Mouse (Mus musculus) CH12.LX (cell line): ENCODE measurements at regions not wholly inside any gene's neighbourhood (a gene's known extent, or its start where the extent isn't known, plus 50 kb on each side); places are given as distances from the start of the nearest gene placed in this dataset.

Experiments
- DNase-seq: peaks from one replicate; pipeline ENCODE4 v3.0.0-alpha.2; 2013; ENCODE audit errors: extremely low read depth
- H3K27ac ChIP-seq: 2 replicates; pipeline ENCODE4 v1.5.1; 2012; ENCODE audit warnings: low read depth, mild to moderate bottlenecking, control low read depth, moderate library complexity; ENCODE audit not compliant: insufficient read depth
- H3K27me3 ChIP-seq: replicated peaks from 2 replicates; pipeline ENCODE3; 2012; ENCODE audit warnings: inconsistent platforms
- H3K36me3 ChIP-seq, 2 experiments: replicated peaks in 1 of 2; 2 replicates each; pipeline versions ENCODE3 to v1.6.1; 2012; ENCODE audit warnings: inconsistent platforms in 1 of 2, low read length in 1 of 2, mild to moderate bottlenecking in 1 of 2, mixed read lengths in 1 of 2, moderate library complexity in 1 of 2; ENCODE audit not compliant: control insufficient read depth in 1 of 2, insufficient read depth in 1 of 2
- H3K4me1 ChIP-seq, 2 experiments: 2 replicates each; pipeline ENCODE4 v1.6.1; 2012; ENCODE audit warnings: inconsistent platforms in 1 of 2, moderate library complexity in 1 of 2; ENCODE audit not compliant: insufficient read depth in 2 of 2, control insufficient read depth in 1 of 2
- H3K4me2 ChIP-seq: 2 replicates; pipeline ENCODE4 v1.6.1; 2012; ENCODE audit warnings: low read depth, mild to moderate bottlenecking, control low read depth; ENCODE audit not compliant: poor library complexity, insufficient read depth, severe bottlenecking
- H3K4me3 ChIP-seq, 3 experiments: fragments of 150-350 bp in 1 of 3; sonication (generic) in 1 of 3; replicated peaks in 1 of 3; 2 replicates each; pipeline versions ENCODE3 to v1.5.1; 2011 to 2012; ENCODE audit warnings: low read depth in 2 of 3, low read length in 2 of 3, mild to moderate bottlenecking in 2 of 3, moderate library complexity in 2 of 3, control low read depth in 1 of 3, improper control_type of control experiment in 1 of 3, inconsistent platforms in 1 of 3, mixed read lengths in 1 of 3; ENCODE audit not compliant: poor library complexity in 1 of 3
- H3K79me2 ChIP-seq: replicated peaks from 2 replicates; pipeline ENCODE4 v1.6.1; 2012; ENCODE audit warnings: mild to moderate bottlenecking, moderate library complexity; ENCODE audit not compliant: control insufficient read depth, poor library complexity, insufficient read depth, severe bottlenecking; ENCODE audit errors: extremely low read depth
- H3K9ac ChIP-seq: 2 replicates; pipeline ENCODE4 v1.6.1; 2012; ENCODE audit warnings: low read depth, mild to moderate bottlenecking, control low read depth, moderate library complexity; ENCODE audit not compliant: insufficient read depth
- H3K9me3 ChIP-seq: replicated peaks from 2 replicates; pipeline ENCODE3; 2012; ENCODE audit warnings: low read length, inconsistent platforms, mixed read lengths
- BHLHE40 ChIP-seq: IDR thresholded peaks from 2 replicates; pipeline ENCODE4 v1.6.1; 2011; ENCODE audit warnings: mild to moderate bottlenecking, low read depth, low read length, improper control_type of control experiment
- CHD1 ChIP-seq: IDR thresholded peaks from 2 replicates; pipeline ENCODE4 v1.6.1; 2012; ENCODE audit warnings: low read depth, low read length, improper control_type of control experiment, inconsistent platforms
- CHD2 ChIP-seq: IDR thresholded peaks from 2 replicates; pipeline ENCODE4 v1.6.1; 2011; ENCODE audit warnings: low read length, improper control_type of control experiment
- CTCF ChIP-seq, 2 experiments: IDR thresholded peaks in 1 of 2; conservative IDR thresholded peaks in 1 of 2; 2 replicates each; pipeline ENCODE4 v1.5.1; 2011 to 2012; ENCODE audit warnings: low read depth in 2 of 2, low read length in 2 of 2, improper control_type of control experiment in 1 of 2, inconsistent platforms in 1 of 2, mild to moderate bottlenecking in 1 of 2, moderate library complexity in 1 of 2
- E2F4 ChIP-seq: IDR thresholded peaks from 2 replicates; pipeline ENCODE4 v1.6.1; 2011; ENCODE audit warnings: low read depth, low read length, improper control_type of control experiment; ENCODE audit not compliant: insufficient replicate concordance
- ELF1 ChIP-seq: IDR thresholded peaks from 2 replicates; pipeline ENCODE4 v1.6.1; 2014; ENCODE audit warnings: low read depth, mild to moderate bottlenecking, inconsistent platforms, low read length, improper control_type of control experiment
- EP300 ChIP-seq: IDR thresholded peaks from 2 replicates; pipeline ENCODE4 v1.6.1; 2011; ENCODE audit warnings: low read length, improper control_type of control experiment
- ETS1 ChIP-seq: conservative IDR thresholded peaks from 2 replicates; pipeline ENCODE4 v1.6.1; 2012; ENCODE audit warnings: low read depth, mild to moderate bottlenecking, inconsistent platforms, low read length, improper control_type of control experiment, moderate library complexity
- GABPA ChIP-seq: IDR thresholded peaks from 2 replicates; pipeline ENCODE4 v1.6.1; 2012; ENCODE audit warnings: low read depth, low read length, improper control_type of control experiment, inconsistent platforms; ENCODE audit not compliant: insufficient replicate concordance
- HCFC1 ChIP-seq: IDR thresholded peaks from 2 replicates; pipeline ENCODE4 v1.6.1; 2012; ENCODE audit warnings: low read depth, mild to moderate bottlenecking, inconsistent platforms, low read length, improper control_type of control experiment
- IRF4 ChIP-seq: IDR thresholded peaks from 2 replicates; pipeline ENCODE4 v1.6.1; 2014; ENCODE audit warnings: low read depth, mild to moderate bottlenecking, inconsistent platforms, low read length, improper control_type of control experiment
- JUN ChIP-seq: IDR thresholded peaks from 2 replicates; pipeline ENCODE4 v1.6.1; 2011; ENCODE audit warnings: low read depth, mild to moderate bottlenecking, low read length, improper control_type of control experiment, moderate library complexity; ENCODE audit not compliant: insufficient read depth
- JUND ChIP-seq: conservative IDR thresholded peaks from 2 replicates; pipeline ENCODE4 v1.6.1; 2011; ENCODE audit warnings: low read depth, low read length, improper control_type of control experiment
- KAT2A ChIP-seq: IDR thresholded peaks from 2 replicates; pipeline ENCODE4 v1.6.1; 2012; ENCODE audit warnings: low read length, improper control_type of control experiment, inconsistent platforms; ENCODE audit not compliant: insufficient replicate concordance
- MAFK ChIP-seq: IDR thresholded peaks from 2 replicates; pipeline ENCODE4 v1.6.1; 2011; ENCODE audit warnings: low read length, improper control_type of control experiment; ENCODE audit not compliant: insufficient replicate concordance
- MAX ChIP-seq: IDR thresholded peaks from 2 replicates; pipeline ENCODE4 v1.6.1; 2011; ENCODE audit warnings: low read length, improper control_type of control experiment
- MAZ ChIP-seq: IDR thresholded peaks from 2 replicates; pipeline ENCODE4 v1.6.1; 2012; ENCODE audit warnings: low read depth, mild to moderate bottlenecking, inconsistent platforms, low read length, improper control_type of control experiment, moderate library complexity
- MEF2A ChIP-seq: IDR thresholded peaks from 2 replicates; pipeline ENCODE4 v1.6.1; 2014; ENCODE audit warnings: low read depth, mild to moderate bottlenecking, inconsistent platforms, low read length, improper control_type of control experiment, borderline replicate concordance
- MXI1 ChIP-seq: IDR thresholded peaks from 2 replicates; pipeline ENCODE4 v1.6.1; 2011; ENCODE audit warnings: mild to moderate bottlenecking, low read depth, low read length, improper control_type of control experiment
- MYC ChIP-seq: IDR thresholded peaks from 2 replicates; pipeline ENCODE4 v1.6.1; 2011; ENCODE audit warnings: low read depth, mild to moderate bottlenecking, improper control_type of control experiment, low read length
- NRF1 ChIP-seq: IDR thresholded peaks from 2 replicates; pipeline ENCODE4 v1.6.1; 2014; ENCODE audit warnings: low read depth, mild to moderate bottlenecking, inconsistent platforms, low read length, improper control_type of control experiment, moderate library complexity
- PAX5 ChIP-seq: IDR thresholded peaks from 2 replicates; pipeline ENCODE4 v1.6.1; 2012; ENCODE audit warnings: low read length, inconsistent platforms, mixed read lengths
- POLR2AphosphoS2 ChIP-seq: IDR thresholded peaks from 2 replicates; pipeline ENCODE4 v1.6.1; 2011; ENCODE audit warnings: low read depth, low read length, improper control_type of control experiment
- RAD21 ChIP-seq: IDR thresholded peaks from 2 replicates; pipeline ENCODE4 v1.6.1; 2011; ENCODE audit warnings: low read depth, mild to moderate bottlenecking, low read length, improper control_type of control experiment, moderate library complexity
- RCOR1 ChIP-seq: conservative IDR thresholded peaks from 2 replicates; pipeline ENCODE4 v1.6.1; 2012; ENCODE audit warnings: low read depth, mild to moderate bottlenecking, inconsistent platforms, low read length, improper control_type of control experiment
- SIN3A ChIP-seq: IDR thresholded peaks from 2 replicates; pipeline ENCODE4 v1.6.1; 2012; ENCODE audit warnings: low read length, improper control_type of control experiment, inconsistent platforms
- TBP ChIP-seq: conservative IDR thresholded peaks from 2 replicates; pipeline ENCODE4 v1.6.1; 2011; ENCODE audit warnings: low read depth, low read length, improper control_type of control experiment
- TCF12 ChIP-seq: IDR thresholded peaks from 2 replicates; pipeline ENCODE4 v1.6.1; 2014; ENCODE audit warnings: low read depth, mild to moderate bottlenecking, inconsistent platforms, low read length, improper control_type of control experiment
- UBTF ChIP-seq: IDR thresholded peaks from 2 replicates; pipeline ENCODE4 v1.6.1; 2012; ENCODE audit warnings: low read depth, mild to moderate bottlenecking, inconsistent platforms, low read length, improper control_type of control experiment, moderate library complexity
- USF1 ChIP-seq: IDR thresholded peaks from 2 replicates; pipeline ENCODE4 v1.6.1; 2014; ENCODE audit warnings: low read depth, mild to moderate bottlenecking, inconsistent platforms, low read length, improper control_type of control experiment
- USF2 ChIP-seq: conservative IDR thresholded peaks from 2 replicates; pipeline ENCODE4 v1.6.1; 2011; ENCODE audit warnings: low read depth, low read length, improper control_type of control experiment
- ZC3H11A ChIP-seq: IDR thresholded peaks from 2 replicates; pipeline ENCODE4 v1.6.1; 2012; ENCODE audit warnings: low read depth, mild to moderate bottlenecking, inconsistent platforms, low read length, improper control_type of control experiment
- ZMIZ1 ChIP-seq: IDR thresholded peaks from 2 replicates; pipeline ENCODE4 v1.6.1; 2012; ENCODE audit warnings: low read depth, mild to moderate bottlenecking, inconsistent platforms, low read length, improper control_type of control experiment
- ZNF384 ChIP-seq: IDR thresholded peaks from 2 replicates; pipeline ENCODE4 v1.6.1; 2012; ENCODE audit warnings: low read depth, low read length, improper control_type of control experiment, inconsistent platforms
- dilution Hi-C: fragments of 300-500 bp; cut with MboI; formaldehyde crosslinking; loops from 2 replicates; pipeline ENCODE4 v1.14.3; 2020; ENCODE audit warnings: low sequenced_read_pairs; ENCODE audit not compliant: extremely low pct_unique_long_range_greater_than_20kb, extremely low pct_ligation_motif_present
- in situ Hi-C: fragments of 300-500 bp; cut with MboI; formaldehyde crosslinking; loops from 3 replicates; pipeline ENCODE4 v1.14.3; 2019; ENCODE audit warnings: low sequenced_read_pairs, low pct_ligation_motif_present, low pct_unique_long_range_greater_than_20kb, mixed read lengths

DNA sequence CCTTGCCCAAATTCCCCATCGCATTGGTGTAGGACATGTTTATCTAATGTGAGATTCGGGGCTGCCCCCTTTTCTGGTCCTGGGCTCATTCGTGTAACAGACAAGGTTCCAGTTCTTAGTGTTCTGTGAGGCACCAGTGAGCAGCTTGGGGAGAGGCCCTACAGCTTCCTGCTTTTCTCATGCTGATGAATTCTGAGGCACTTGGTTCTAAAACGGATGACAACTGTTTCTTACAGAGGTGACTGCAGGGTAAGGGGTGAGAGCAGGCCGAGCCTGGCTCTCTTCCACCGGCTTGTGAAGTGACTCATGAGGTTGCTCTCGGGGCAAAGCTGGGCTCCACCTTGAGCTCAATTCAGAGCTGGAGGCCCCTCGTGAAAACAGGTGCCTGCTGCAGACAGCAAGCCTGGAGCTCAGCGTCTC lies 109.4 kb upstream of the Pmepa1 start (continued):
- TF ChIP-seq ZMIZ1, result no peak
- TF ChIP-seq RAD21, result no peak; the same call in none of the 2 replicates
- no peak for TF ChIP-seq MEF2A
- TF ChIP-seq ZC3H11A, result no peak
- TF ChIP-seq USF2, result no peak
- TF ChIP-seq KAT2A, result no peak
- TF ChIP-seq BHLHE40, result peak; percentile 56
- no peak for TF ChIP-seq CHD1
- TF ChIP-seq EP300, result peak; percentile 54; the same call in 1 of the 2 replicates
- TF ChIP-seq TCF12, result peak; percentile 89
- TF ChIP-seq MAFK, result peak; percentile 29; the same call in 1 of the 2 replicates
- peak; percentile 32; the same call in 1 of the 2 replicates for TF ChIP-seq MYC
- no peak for TF ChIP-seq MXI1
- TF ChIP-seq ELF1, result peak; percentile 77
- TF ChIP-seq CHD2, result no peak
- TF ChIP-seq JUN, result 0 out of 2 replicates have a peak, but pooled peaks have one; percentile 37
- TF ChIP-seq JUND, result no peak
- no peak for TF ChIP-seq NRF1
- TF ChIP-seq, all 38 proteins: peak for 14

DNA sequence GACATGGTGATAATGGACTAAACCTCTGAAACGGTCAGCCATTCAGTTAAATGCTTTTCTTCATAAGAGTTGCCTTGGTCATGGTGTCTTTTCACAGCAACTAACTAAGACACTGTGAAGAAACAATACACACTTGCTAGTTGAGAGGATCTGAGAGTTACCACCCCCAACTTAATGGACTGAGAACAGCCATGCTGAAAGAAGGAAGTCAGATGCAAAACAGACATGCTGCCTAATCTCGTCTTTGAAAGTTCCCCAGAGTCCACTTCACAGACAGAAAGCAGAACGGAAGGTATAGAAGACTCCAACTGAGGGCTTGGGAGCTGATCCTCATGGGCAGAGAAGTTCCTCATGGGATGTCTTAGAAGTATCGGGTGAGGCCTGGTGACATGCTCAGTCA lies 111.8 kb upstream of the Pmepa1 start:
- Histone ChIP-seq H3K27me3 (no peaks in the 10 kb centered on the region), H3K4me2 (0 out of 2 replicates have a peak overlapping the region, but pooled peaks have one; percentile 17), H3K4me3 (no peak overlapping the region), H3K36me3 (peaks cover 0 to 2% of the 10 kb centered on the region in 2 experiments), H3K9me3 (peaks cover 30% of the 10 kb centered on the region), H3K79me2 (no peaks in the 10 kb centered on the region), H3K4me1 (peaks cover 38 to 49% of the 10 kb centered on the region in 2 experiments), H3K9ac (no peak overlapping the region), H3K27ac (peak overlapping the region; percentile 97)
- DNase-seq, result peak; percentile 78
- in situ Hi-C loops (no loop called here), dilution Hi-C loops (no loop called here)
- TF ChIP-seq USF1 (no peak), TBP (0 out of 2 replicates have a peak, but pooled peaks have one; percentile 11), ETS1 (peak; percentile 53), IRF4 (peak; percentile 76; the same call in 1 of the 2 replicates), UBTF (no peak), MEF2A (peak; percentile 16; the same call in 1 of the 2 replicates), POLR2AphosphoS2 (no peak), MXI1 (no peak), RAD21 (no peak), GABPA (no peak), ZC3H11A (no peak), HCFC1 (peak; percentile 24; the same call in 1 of the 2 replicates), JUN (no peak), BHLHE40 (peak; percentile 45), CTCF (conservative IDR thresholded peaks at IDR 0.05 in 1 of 2, IDR thresholded peaks at IDR 0.05 in 1 of 2; ENCODE audit: low read depth in 2 of 2, low read length in 2 of 2) (no peak), MAFK (no peak), ZNF384 (no peak), PAX5 (no peak), RCOR1 (no peak), E2F4 (0 out of 2 replicates have a peak, but pooled peaks have one; percentile 14), SIN3A (0 out of 2 replicates have a peak, but pooled peaks have one; percentile 30), USF2 (no peak), JUND (no peak; the same call in 1 of the 2 replicates), ZMIZ1 (no peak), TCF12 (no peak), MAZ (no peak), MYC (peak; percentile 76; the same call in 1 of the 2 replicates), ELF1 (0 out of 2 replicates have a peak, but pooled peaks have one; percentile 29), MAX (peak; percentile 69)
